Mouse (Mus musculus): ENCODE data around the gene Cpb2.

- TF ChIP-seq POLR2A (IDR thresholded peaks at IDR 0.05; ENCODE audit: control insufficient read depth, extremely low read depth, insufficient read depth, low read length, poor library complexity) (no peak), CTCF (IDR thresholded peaks at IDR 0.05; ENCODE audit: borderline replicate concordance, control insufficient read depth, extremely low read depth, insufficient read depth, low read length, poor library complexity) (no peak)
Observed at GRCm38 (mm10) chr14:75235552-75235951, 6.5 kb upstream of the Cpb2 start.

All from thymus, adult 2 months (tissue).